Mouse (Mus musculus): ENCODE data around the gene Mark3. TPM values are rescaled to one million over a fixed set of nuclear protein-coding genes. Genes with fewer than 3 reads are reported as not detected.

The Mark3 gene
- polyA plus RNA-seq, 1 experiment = 89.9 TPM

- Histone ChIP-seq H3K27ac (ENCODE audit: insufficient read depth, low read length) (no peak overlapping the region; the same call in 1 of the 2 replicates), H3K4me1 (ENCODE audit: control insufficient read depth, insufficient read depth, low read length) (peaks cover 26% of the 10 kb centered on the region), H3K4me3 (ENCODE audit: insufficient read depth, low read length) (no peak overlapping the region)
- TF ChIP-seq POLR2A (IDR thresholded peaks at IDR 0.05; ENCODE audit: low read depth, low read length) (no peak), CTCF (IDR thresholded peaks at IDR 0.05; ENCODE audit: borderline replicate concordance, insufficient read depth, low read length) (no peak)
Measured at GRCm38 (mm10) chr12:111700920-111701458, 126.7 kb downstream of the Mark3 start.

- TF ChIP-seq POLR2A (IDR thresholded peaks at IDR 0.05; ENCODE audit: low read depth, low read length) (no peak), CTCF (IDR thresholded peaks at IDR 0.05; ENCODE audit: borderline replicate concordance, insufficient read depth, low read length) (no peak)
Measured at GRCm38 (mm10) chr12:111703301-111703700, 129.0 kb downstream of the Mark3 start.

GRCm38 (mm10) chr12:111704609-111705008 is 130.3 kb downstream of the Mark3 start:
- TF ChIP-seq CTCF (IDR thresholded peaks at IDR 0.05; ENCODE audit: borderline replicate concordance, insufficient read depth, low read length) (no peak), POLR2A (IDR thresholded peaks at IDR 0.05; ENCODE audit: low read depth, low read length) (peak; percentile 94)
- H3K4me3 ChIP-seq (ENCODE audit: insufficient read depth, low read length) = no peak overlapping the region
- peaks cover 15% of the 10 kb centered on the region for H3K4me1 ChIP-seq (ENCODE audit: control insufficient read depth, insufficient read depth, low read length)
- H3K27ac ChIP-seq (ENCODE audit: insufficient read depth, low read length) = peak overlapping the region; percentile 95

More at GRCm38 (mm10) chr12:111703301-111703700, 129.0 kb downstream of the Mark3 start:
- Histone ChIP-seq H3K27ac (ENCODE audit: insufficient read depth, low read length) (no peak overlapping the region), H3K4me3 (ENCODE audit: insufficient read depth, low read length) (no peak overlapping the region), H3K4me1 (ENCODE audit: control insufficient read depth, insufficient read depth, low read length) (peaks cover 18% of the 10 kb centered on the region)

- no peak for TF ChIP-seq CTCF (IDR thresholded peaks at IDR 0.05; ENCODE audit: borderline replicate concordance, insufficient read depth, low read length)
- Histone ChIP-seq H3K4me3 (ENCODE audit: insufficient read depth, low read length) (no peak overlapping the region), H3K27ac (ENCODE audit: insufficient read depth, low read length) (peak overlapping the region; percentile 95), H3K4me1 (ENCODE audit: control insufficient read depth, insufficient read depth, low read length) (peaks cover 15% of the 10 kb centered on the region)
Measured at GRCm38 (mm10) chr12:111705186-111705973, 131.1 kb downstream of the Mark3 start.

Other genes starting within 250 kb of the Mark3 start
- 60.0 and 71.1 TPM in 2 replicates for gene Cdc42bpb, start 196.8 kb upstream of the Mark3 start, polyA plus RNA-seq (2011; ENCODE audit: insufficient read length, low read depth, missing spikeins)
- not detected in 2 replicates for gene Lbhd2, start 167.7 kb upstream of the Mark3 start, polyA plus RNA-seq (2011; ENCODE audit: insufficient read length, low read depth, missing spikeins)
- gene Exoc3l4, start 157.5 kb upstream of the Mark3 start, polyA plus RNA-seq (2011; ENCODE audit: insufficient read length, low read depth, missing spikeins) = 6.2 and 6.4 TPM in 2 replicates
- 46.5 and 58.6 TPM in 2 replicates for gene Tnfaip2, start 132.1 kb upstream of the Mark3 start, polyA plus RNA-seq (2011; ENCODE audit: insufficient read length, low read depth, missing spikeins)
- 0.72 TPM in 1 of 2 replicates, not detected in the other for gene Gm266, start 88.7 kb upstream of the Mark3 start, polyA plus RNA-seq (2011; ENCODE audit: insufficient read length, low read depth, missing spikeins)
- 357 and 363 TPM in 2 replicates for gene Eif5, start 36.5 kb upstream of the Mark3 start, polyA plus RNA-seq (2011; ENCODE audit: insufficient read length, low read depth, missing spikeins)
- gene Ckb, start 97.8 kb downstream of the Mark3 start, polyA plus RNA-seq (2011; ENCODE audit: insufficient read length, low read depth, missing spikeins) = 43.8 and 84.3 TPM in 2 replicates
- 9.0 and 13.0 TPM in 2 replicates for gene Trmt61a, start 103.6 kb downstream of the Mark3 start, polyA plus RNA-seq (2011; ENCODE audit: insufficient read length, low read depth, missing spikeins)
- gene Bag5, start 138.7 kb downstream of the Mark3 start, polyA plus RNA-seq (2011; ENCODE audit: insufficient read length, low read depth, missing spikeins) = 29.3 and 35.9 TPM in 2 replicates
- 29.9 and 38.2 TPM in 2 replicates for gene Apopt1, start 138.7 kb downstream of the Mark3 start, polyA plus RNA-seq (2011; ENCODE audit: insufficient read length, low read depth, missing spikeins)
- 103 and 124 TPM in 2 replicates for gene Klc1, start 184.3 kb downstream of the Mark3 start, polyA plus RNA-seq (2011; ENCODE audit: insufficient read length, low read depth, missing spikeins)
- 2.7 and 2.9 TPM in 2 replicates for gene Xrcc3, start 239.3 kb downstream of the Mark3 start, polyA plus RNA-seq (2011; ENCODE audit: insufficient read length, low read depth, missing spikeins)
- 32.0 and 32.9 TPM in 2 replicates for gene Zfyve21, start 239.6 kb downstream of the Mark3 start, polyA plus RNA-seq (2011; ENCODE audit: insufficient read length, low read depth, missing spikeins)

Data from embryonic fibroblast, embryonic 13.5 days (primary cell).